Mouse (Mus musculus): Measurements from ENCODE around the gene Sgo2a.

DNA sequence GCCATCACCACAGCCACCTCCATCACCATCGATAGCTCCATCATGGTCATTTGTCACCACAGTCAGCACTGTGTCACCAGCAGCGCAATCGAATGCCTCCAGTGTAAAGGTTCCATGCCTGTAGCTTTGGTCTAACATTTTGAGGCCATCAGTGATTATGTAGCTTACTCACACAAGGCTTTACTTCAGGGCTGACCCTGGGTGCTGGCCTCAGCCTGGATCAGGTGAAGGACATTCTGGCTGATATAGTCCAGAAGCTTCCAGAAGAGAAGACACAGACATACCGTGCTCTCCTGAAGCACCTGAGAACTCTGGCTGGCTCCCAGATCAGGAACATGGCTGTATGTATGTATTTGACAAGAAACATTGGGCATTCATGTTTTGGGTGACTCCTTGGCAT lies 63.1 kb downstream of the Sgo2a start:
- TF ChIP-seq CTCF (conservative IDR thresholded peaks at IDR 0.05; ENCODE audit: low read length) (no peak), NANOG (IDR thresholded peaks at IDR 0.05; ENCODE audit: borderline replicate concordance, low read length) (no peak), POU5F1 (IDR thresholded peaks at IDR 0.05; ENCODE audit: borderline replicate concordance, low read length) (no peak)

Data from E14TG2a.4 (cell line).